Mouse (Mus musculus) CH12.LX (cell line): Measurements from ENCODE around the gene Kmt2a. TPM values are rescaled to one million over a fixed set of nuclear protein-coding genes. Genes with fewer than 3 reads are reported as not detected.

Source experiments
- DNase-seq: peaks from one replicate; pipeline ENCODE4 v3.0.0-alpha.2; 2013; ENCODE audit errors: extremely low read depth
- H3K27ac ChIP-seq: 2 replicates; pipeline ENCODE4 v1.5.1; 2012; ENCODE audit warnings: low read depth, mild to moderate bottlenecking, control low read depth, moderate library complexity; ENCODE audit not compliant: insufficient read depth
- H3K27me3 ChIP-seq: replicated peaks from 2 replicates; pipeline ENCODE3; 2012; ENCODE audit warnings: inconsistent platforms
- H3K36me3 ChIP-seq, 2 experiments: replicated peaks in 1 of 2; 2 replicates each; pipeline versions ENCODE3 to v1.6.1; 2012; ENCODE audit warnings: inconsistent platforms in 1 of 2, low read length in 1 of 2, mild to moderate bottlenecking in 1 of 2, mixed read lengths in 1 of 2, moderate library complexity in 1 of 2; ENCODE audit not compliant: control insufficient read depth in 1 of 2, insufficient read depth in 1 of 2
- H3K4me1 ChIP-seq, 2 experiments: 2 replicates each; pipeline ENCODE4 v1.6.1; 2012; ENCODE audit warnings: inconsistent platforms in 1 of 2, moderate library complexity in 1 of 2; ENCODE audit not compliant: insufficient read depth in 2 of 2, control insufficient read depth in 1 of 2
- H3K4me2 ChIP-seq: 2 replicates; pipeline ENCODE4 v1.6.1; 2012; ENCODE audit warnings: low read depth, mild to moderate bottlenecking, control low read depth; ENCODE audit not compliant: poor library complexity, insufficient read depth, severe bottlenecking
- H3K4me3 ChIP-seq, 3 experiments: fragments of 150-350 bp in 1 of 3; sonication (generic) in 1 of 3; replicated peaks in 1 of 3; 2 replicates each; pipeline versions ENCODE3 to v1.5.1; 2011 to 2012; ENCODE audit warnings: low read depth in 2 of 3, low read length in 2 of 3, mild to moderate bottlenecking in 2 of 3, moderate library complexity in 2 of 3, control low read depth in 1 of 3, improper control_type of control experiment in 1 of 3, inconsistent platforms in 1 of 3, mixed read lengths in 1 of 3; ENCODE audit not compliant: poor library complexity in 1 of 3
- H3K79me2 ChIP-seq: replicated peaks from 2 replicates; pipeline ENCODE4 v1.6.1; 2012; ENCODE audit warnings: mild to moderate bottlenecking, moderate library complexity; ENCODE audit not compliant: control insufficient read depth, poor library complexity, insufficient read depth, severe bottlenecking; ENCODE audit errors: extremely low read depth
- H3K9ac ChIP-seq: 2 replicates; pipeline ENCODE4 v1.6.1; 2012; ENCODE audit warnings: low read depth, mild to moderate bottlenecking, control low read depth, moderate library complexity; ENCODE audit not compliant: insufficient read depth
- H3K9me3 ChIP-seq: replicated peaks from 2 replicates; pipeline ENCODE3; 2012; ENCODE audit warnings: low read length, inconsistent platforms, mixed read lengths
- CHD1 ChIP-seq: IDR thresholded peaks from 2 replicates; pipeline ENCODE4 v1.6.1; 2012; ENCODE audit warnings: low read depth, low read length, improper control_type of control experiment, inconsistent platforms
- CHD2 ChIP-seq: IDR thresholded peaks from 2 replicates; pipeline ENCODE4 v1.6.1; 2011; ENCODE audit warnings: low read length, improper control_type of control experiment
- CTCF ChIP-seq, 2 experiments: IDR thresholded peaks in 1 of 2; conservative IDR thresholded peaks in 1 of 2; 2 replicates each; pipeline ENCODE4 v1.5.1; 2011 to 2012; ENCODE audit warnings: low read depth in 2 of 2, low read length in 2 of 2, improper control_type of control experiment in 1 of 2, inconsistent platforms in 1 of 2, mild to moderate bottlenecking in 1 of 2, moderate library complexity in 1 of 2
- E2F4 ChIP-seq: IDR thresholded peaks from 2 replicates; pipeline ENCODE4 v1.6.1; 2011; ENCODE audit warnings: low read depth, low read length, improper control_type of control experiment; ENCODE audit not compliant: insufficient replicate concordance
- ETS1 ChIP-seq: conservative IDR thresholded peaks from 2 replicates; pipeline ENCODE4 v1.6.1; 2012; ENCODE audit warnings: low read depth, mild to moderate bottlenecking, inconsistent platforms, low read length, improper control_type of control experiment, moderate library complexity
- GABPA ChIP-seq: IDR thresholded peaks from 2 replicates; pipeline ENCODE4 v1.6.1; 2012; ENCODE audit warnings: low read depth, low read length, improper control_type of control experiment, inconsistent platforms; ENCODE audit not compliant: insufficient replicate concordance
- HCFC1 ChIP-seq: IDR thresholded peaks from 2 replicates; pipeline ENCODE4 v1.6.1; 2012; ENCODE audit warnings: low read depth, mild to moderate bottlenecking, inconsistent platforms, low read length, improper control_type of control experiment
- MAX ChIP-seq: IDR thresholded peaks from 2 replicates; pipeline ENCODE4 v1.6.1; 2011; ENCODE audit warnings: low read length, improper control_type of control experiment
- MAZ ChIP-seq: IDR thresholded peaks from 2 replicates; pipeline ENCODE4 v1.6.1; 2012; ENCODE audit warnings: low read depth, mild to moderate bottlenecking, inconsistent platforms, low read length, improper control_type of control experiment, moderate library complexity
- MEF2A ChIP-seq: IDR thresholded peaks from 2 replicates; pipeline ENCODE4 v1.6.1; 2014; ENCODE audit warnings: low read depth, mild to moderate bottlenecking, inconsistent platforms, low read length, improper control_type of control experiment, borderline replicate concordance
- MYC ChIP-seq: IDR thresholded peaks from 2 replicates; pipeline ENCODE4 v1.6.1; 2011; ENCODE audit warnings: low read depth, mild to moderate bottlenecking, improper control_type of control experiment, low read length
- NELFE ChIP-seq: IDR thresholded peaks from 2 replicates; pipeline ENCODE4 v1.6.1; 2011; ENCODE audit warnings: low read depth, low read length, improper control_type of control experiment
- NRF1 ChIP-seq: IDR thresholded peaks from 2 replicates; pipeline ENCODE4 v1.6.1; 2014; ENCODE audit warnings: low read depth, mild to moderate bottlenecking, inconsistent platforms, low read length, improper control_type of control experiment, moderate library complexity
- POLR2A ChIP-seq: IDR thresholded peaks from 2 replicates; pipeline ENCODE4 v1.6.1; 2011; ENCODE audit warnings: low read depth, mild to moderate bottlenecking, improper control_type of control experiment, low read length
- POLR2AphosphoS2 ChIP-seq: IDR thresholded peaks from 2 replicates; pipeline ENCODE4 v1.6.1; 2011; ENCODE audit warnings: low read depth, low read length, improper control_type of control experiment
- RAD21 ChIP-seq: IDR thresholded peaks from 2 replicates; pipeline ENCODE4 v1.6.1; 2011; ENCODE audit warnings: low read depth, mild to moderate bottlenecking, low read length, improper control_type of control experiment, moderate library complexity
- RCOR1 ChIP-seq: conservative IDR thresholded peaks from 2 replicates; pipeline ENCODE4 v1.6.1; 2012; ENCODE audit warnings: low read depth, mild to moderate bottlenecking, inconsistent platforms, low read length, improper control_type of control experiment
- SIN3A ChIP-seq: IDR thresholded peaks from 2 replicates; pipeline ENCODE4 v1.6.1; 2012; ENCODE audit warnings: low read length, improper control_type of control experiment, inconsistent platforms
- SMC3 ChIP-seq: IDR thresholded peaks from 2 replicates; pipeline ENCODE4 v1.6.1; 2011; ENCODE audit warnings: low read depth, low read length, improper control_type of control experiment
- TBP ChIP-seq: conservative IDR thresholded peaks from 2 replicates; pipeline ENCODE4 v1.6.1; 2011; ENCODE audit warnings: low read depth, low read length, improper control_type of control experiment
- TCF12 ChIP-seq: IDR thresholded peaks from 2 replicates; pipeline ENCODE4 v1.6.1; 2014; ENCODE audit warnings: low read depth, mild to moderate bottlenecking, inconsistent platforms, low read length, improper control_type of control experiment
- UBTF ChIP-seq: IDR thresholded peaks from 2 replicates; pipeline ENCODE4 v1.6.1; 2012; ENCODE audit warnings: low read depth, mild to moderate bottlenecking, inconsistent platforms, low read length, improper control_type of control experiment, moderate library complexity
- ZC3H11A ChIP-seq: IDR thresholded peaks from 2 replicates; pipeline ENCODE4 v1.6.1; 2012; ENCODE audit warnings: low read depth, mild to moderate bottlenecking, inconsistent platforms, low read length, improper control_type of control experiment
- ZMIZ1 ChIP-seq: IDR thresholded peaks from 2 replicates; pipeline ENCODE4 v1.6.1; 2012; ENCODE audit warnings: low read depth, mild to moderate bottlenecking, inconsistent platforms, low read length, improper control_type of control experiment
- ZNF384 ChIP-seq: IDR thresholded peaks from 2 replicates; pipeline ENCODE4 v1.6.1; 2012; ENCODE audit warnings: low read depth, low read length, improper control_type of control experiment, inconsistent platforms
- dilution Hi-C: fragments of 300-500 bp; cut with MboI; formaldehyde crosslinking; loops from 2 replicates; pipeline ENCODE4 v1.14.3; 2020; ENCODE audit warnings: low sequenced_read_pairs; ENCODE audit not compliant: extremely low pct_unique_long_range_greater_than_20kb, extremely low pct_ligation_motif_present
- in situ Hi-C: fragments of 300-500 bp; cut with MboI; formaldehyde crosslinking; loops from 3 replicates; pipeline ENCODE4 v1.14.3; 2019; ENCODE audit warnings: low sequenced_read_pairs, low pct_ligation_motif_present, low pct_unique_long_range_greater_than_20kb, mixed read lengths
- polyA plus RNA-seq: library from polyadenylated mRNA; unstranded; fragments of >175 nt; gene quantifications from 2 replicates; pipeline ENCODE4 v1.2.1, GENCODE M21; 2012; ENCODE audit warnings: low read depth; ENCODE audit not compliant: insufficient read length
- total RNA-seq, 2 experiments: library from RNA; depleted of rRNA; stranded (reverse); fragments of 300-350 nt in 1 of 2; fragments of >200 nt in 1 of 2; gene quantifications; 2 replicates each; pipeline ENCODE4 v1.2.3; 2012 to 2014

Gene Kmt2a
- total and polyA plus RNA-seq, 3 experiments: 2.5 to 21.3 (median 7.2) TPM

- Histone ChIP-seq H3K4me1 (no peaks in the 10 kb centered on the region), H3K36me3 (no peaks in the 10 kb centered on the region), H3K27me3 (no peaks in the 10 kb centered on the region), H3K27ac (no peak overlapping the region), H3K9me3 (no peaks in the 10 kb centered on the region), H3K4me3 (no peak overlapping the region), H3K79me2 (no peaks in the 10 kb centered on the region), H3K4me2 (no peak overlapping the region), H3K9ac (no peak overlapping the region)
- in situ Hi-C loops (no loop called here), dilution Hi-C loops (no loop called here)
- DNase-seq: no peak
- TF ChIP-seq RCOR1 (no peak), UBTF (no peak), TBP (no peak)
Measured at GRCm38 (mm10) chr9:44903856-44904255, 22.8 kb upstream of the Kmt2a start.

- Histone ChIP-seq H3K4me3 (no peak overlapping the region), H3K4me1 (no peaks in the 10 kb centered on the region), H3K36me3 (no peaks in the 10 kb centered on the region), H3K27me3 (no peaks in the 10 kb centered on the region), H3K4me2 (no peak overlapping the region), H3K9me3 (no peaks in the 10 kb centered on the region), H3K27ac (no peak overlapping the region), H3K9ac (no peak overlapping the region), H3K79me2 (no peaks in the 10 kb centered on the region)
- TF ChIP-seq NRF1: no peak
- TF ChIP-seq POLR2AphosphoS2: no peak
- no peak for TF ChIP-seq MAX
- no peak for TF ChIP-seq NELFE
- TF ChIP-seq SMC3: peak; percentile 91
- TF ChIP-seq RAD21: peak; percentile 80
- TF ChIP-seq HCFC1: no peak
- TF ChIP-seq CTCF (conservative IDR thresholded peaks at IDR 0.05 in 1 of 2, IDR thresholded peaks at IDR 0.05 in 1 of 2; ENCODE audit: low read depth in 2 of 2, low read length in 2 of 2): peak; percentile 14 to 82; a peak in 2 of 4 replicates
- 0 out of 2 replicates have a peak, but pooled peaks have one; percentile 22 for TF ChIP-seq MYC
- TF ChIP-seq ZC3H11A: peak; percentile 58; the same call in 1 of the 2 replicates
- no peak for TF ChIP-seq CHD1
- no peak for TF ChIP-seq MEF2A
- no peak for DNase-seq
- in situ Hi-C loops: no loop called here
- dilution Hi-C loops: no loop called here
Measured at GRCm38 (mm10) chr9:44900402-44900801, 19.3 kb upstream of the Kmt2a start.

GRCm38 (mm10) chr9:44899716-44900115, 18.6 kb upstream of the Kmt2a start:
- in situ Hi-C loops (no loop called here), dilution Hi-C loops (no loop called here)
- Histone ChIP-seq H3K9me3 (no peaks in the 10 kb centered on the region), H3K4me1 (no peaks in the 10 kb centered on the region), H3K9ac (no peak overlapping the region), H3K27ac (no peak overlapping the region), H3K36me3 (no peaks in the 10 kb centered on the region), H3K4me3 (no peak overlapping the region), H3K27me3 (no peaks in the 10 kb centered on the region), H3K79me2 (no peaks in the 10 kb centered on the region), H3K4me2 (no peak overlapping the region)
- TF ChIP-seq ETS1: no peak
- no peak for TF ChIP-seq ZNF384
- TF ChIP-seq ZMIZ1: no peak
- no peak for TF ChIP-seq CTCF (conservative IDR thresholded peaks at IDR 0.05 in 1 of 2, IDR thresholded peaks at IDR 0.05 in 1 of 2; ENCODE audit: low read depth in 2 of 2, low read length in 2 of 2)
- no peak for TF ChIP-seq RAD21
- no peak for TF ChIP-seq POLR2A
- no peak for TF ChIP-seq MAZ
- no peak for TF ChIP-seq E2F4
- TF ChIP-seq SIN3A: no peak
- TF ChIP-seq POLR2AphosphoS2: no peak
- TF ChIP-seq GABPA: no peak
- TF ChIP-seq TCF12: no peak
- no peak for TF ChIP-seq MAX
- no peak for TF ChIP-seq UBTF
- no peak for TF ChIP-seq CHD2
- no peak for TF ChIP-seq HCFC1
- DNase-seq: no peak
